Mouse (Mus musculus) granulocyte monocyte progenitor cell, adult 5-6 weeks (primary cell): ENCODE data around the gene Hpse2. TPM values are rescaled to one million over a fixed set of nuclear protein-coding genes. Genes with fewer than 3 reads are reported as not detected.

Experiments used
- ATAC-seq: replicated peaks from 2 replicates; pipeline ENCODE4 v1.8.0; 2016; ENCODE audit warnings: mild to moderate bottlenecking, moderate TSS enrichment, inconsistent platforms; ENCODE audit not compliant: poor library complexity, severe bottlenecking
- total RNA-seq, 2 experiments: library from RNA; stranded (forward) in 1 of 2; stranded (reverse) in 1 of 2; fragments of 200-712, 200-1000 nt in 1 of 2; fragments of >200 nt in 1 of 2; fragmentation: Nextera tagmentation in 1 of 2; gene quantifications; 2 replicates each; pipeline ENCODE4 v1.2.3; 2014 to 2017

Gene Hpse2
- total RNA-seq, 2 experiments from 2014 or later, result not detected

DNA sequence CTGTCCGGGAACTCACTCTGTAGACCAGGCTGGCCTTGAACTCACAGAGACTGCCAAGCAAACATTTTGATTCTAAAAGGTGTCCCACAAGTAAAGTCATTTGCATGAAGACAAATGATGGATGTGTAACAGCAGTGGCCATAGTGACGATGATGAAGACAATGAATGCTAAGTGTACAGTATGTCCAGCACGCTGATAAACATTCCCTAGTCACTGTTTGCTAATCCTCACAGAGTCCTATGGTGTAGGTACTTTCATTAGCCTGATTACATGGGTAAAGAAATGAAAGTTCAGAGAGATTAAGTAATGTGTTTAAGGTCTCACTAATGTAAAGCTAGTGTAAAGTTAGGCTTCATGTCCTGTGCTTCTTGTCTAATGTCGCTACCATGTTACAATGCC is 511.6 kb downstream of the Hpse2 start:
- no peak for ATAC-seq

DNA sequence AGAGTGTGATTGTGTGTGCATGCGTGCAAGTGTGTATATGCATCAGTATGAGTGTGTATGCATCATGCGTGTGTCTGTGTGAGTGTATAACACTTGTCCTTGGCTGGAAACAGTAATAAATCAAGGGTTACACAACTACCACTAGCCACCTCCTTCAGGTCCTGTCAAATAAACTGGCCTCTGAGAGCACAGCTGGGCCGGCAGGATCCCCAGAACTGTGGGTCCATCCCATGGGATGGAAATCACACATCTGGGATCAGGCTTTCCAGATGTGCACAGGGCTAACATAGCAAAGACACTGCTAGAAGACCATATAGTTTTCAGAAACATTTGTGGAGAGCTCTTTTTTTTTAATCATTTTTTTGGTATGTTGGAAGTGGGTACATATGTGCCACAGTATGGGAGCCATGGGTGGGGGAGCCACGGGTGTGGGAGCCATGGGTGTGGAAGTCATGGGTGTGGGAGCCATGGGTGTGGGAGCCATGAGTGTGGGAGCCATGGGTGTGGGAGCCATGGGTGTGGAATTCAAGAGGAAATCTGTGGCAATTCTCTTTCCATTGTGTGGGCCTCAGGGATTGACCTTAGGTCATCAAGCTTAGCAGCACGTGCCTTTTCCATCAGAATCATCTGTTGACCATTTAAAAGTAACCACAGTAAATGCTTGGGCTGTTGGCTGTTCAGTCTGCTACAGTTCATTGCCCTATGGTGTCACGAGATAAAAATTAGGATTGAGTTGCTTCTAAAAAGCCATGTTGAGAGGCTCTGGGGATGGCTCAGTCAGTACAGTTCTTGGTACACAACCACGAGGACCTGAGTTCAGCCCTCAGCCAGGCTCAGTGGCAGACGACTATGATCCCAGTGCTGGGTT is 518.3 kb downstream of the Hpse2 start:
- no peak for ATAC-seq

DNA sequence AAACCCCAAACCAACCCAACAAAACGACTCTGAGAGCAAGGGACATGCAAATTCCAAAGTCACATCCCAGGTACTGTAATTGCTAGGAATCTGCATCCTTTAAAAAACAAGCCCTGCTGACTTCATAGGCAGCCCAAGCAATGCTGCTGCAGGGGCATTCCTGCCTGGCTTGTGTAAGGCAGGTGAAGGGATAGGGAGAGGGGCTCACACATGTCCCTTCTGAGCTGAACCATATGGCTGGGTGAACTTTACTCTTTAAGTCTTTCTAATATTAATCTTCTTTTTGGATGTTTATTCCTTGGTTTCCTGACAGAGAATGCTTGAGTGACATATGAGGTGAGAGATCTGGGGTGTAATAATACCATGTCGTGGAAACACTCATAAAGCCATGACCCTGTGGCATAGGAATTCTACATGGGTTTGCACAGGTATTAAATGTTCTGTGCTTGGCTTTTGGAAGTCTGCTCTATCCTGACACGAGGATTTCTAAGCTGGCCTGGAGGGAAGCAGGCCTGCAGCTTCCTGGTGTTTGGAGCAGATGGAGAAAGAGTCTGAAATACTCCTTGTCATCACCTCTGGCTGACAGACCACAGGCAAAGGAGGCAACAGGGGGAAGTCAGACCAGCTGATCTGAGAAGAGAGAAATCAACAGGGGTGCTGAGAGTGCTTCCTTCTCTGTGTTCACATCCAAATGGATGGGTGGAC is 519.0 kb downstream of the Hpse2 start:
- ATAC-seq, result no peak

DNA sequence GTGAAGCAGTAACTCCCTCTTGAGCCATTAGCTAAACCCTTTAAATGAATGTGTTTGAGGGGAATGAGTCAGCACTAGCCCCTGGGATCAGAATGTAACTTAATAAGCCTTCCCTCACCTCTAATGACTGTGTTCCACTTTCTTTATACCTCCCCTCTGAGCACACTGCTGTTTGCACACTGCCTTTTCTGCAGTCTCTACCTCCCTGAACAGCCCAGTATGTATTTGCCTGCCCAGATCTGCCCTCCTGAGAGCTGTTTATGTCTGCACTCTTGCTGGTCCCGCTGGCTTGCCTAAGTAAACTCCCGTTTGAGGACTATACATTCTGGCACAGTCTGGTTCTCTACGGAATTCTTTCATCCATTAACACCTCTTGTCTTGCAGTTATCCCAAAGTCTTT is 525.1 kb downstream of the Hpse2 start:
- ATAC-seq, result no peak

DNA sequence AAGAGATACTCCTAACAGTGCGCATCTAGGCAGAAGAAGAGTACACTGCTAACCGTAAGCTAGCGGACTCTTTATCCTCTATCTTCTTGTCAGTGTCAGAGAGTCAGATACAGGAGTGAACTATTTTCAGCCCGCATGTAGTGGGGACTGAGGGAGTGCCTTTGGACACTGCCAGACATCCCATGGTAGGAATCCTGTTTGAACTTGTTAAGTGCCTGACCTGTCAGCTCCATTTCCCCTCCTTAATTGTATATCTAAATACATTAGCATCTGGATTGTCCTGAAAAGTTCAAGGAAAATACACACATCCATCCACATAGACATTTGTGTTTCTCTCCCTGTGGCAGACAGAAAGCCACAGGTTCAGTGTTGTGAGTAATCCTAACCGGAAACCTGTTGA is 531.1 kb downstream of the Hpse2 start:
- ATAC-seq, result no peak

DNA sequence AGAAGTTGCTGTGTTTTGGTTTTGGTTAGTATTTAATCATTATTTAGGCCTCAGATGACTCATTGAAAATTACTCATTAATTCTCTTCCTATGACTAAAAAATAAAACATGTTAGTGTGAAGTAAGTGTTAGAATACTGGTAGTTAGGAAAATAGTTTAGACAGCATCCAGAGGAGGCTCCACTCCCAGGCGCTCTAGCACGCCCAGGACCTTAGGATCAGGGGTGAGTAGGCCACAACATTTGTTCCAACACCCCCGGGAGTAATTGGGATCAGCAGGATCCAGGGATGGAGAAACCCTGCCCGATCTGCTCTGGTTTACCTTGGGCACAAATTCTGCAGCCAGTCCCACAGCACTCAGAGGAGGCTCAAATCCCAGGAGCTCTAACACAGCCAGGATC is 532.5 kb downstream of the Hpse2 start:
- ATAC-seq, result no peak

DNA sequence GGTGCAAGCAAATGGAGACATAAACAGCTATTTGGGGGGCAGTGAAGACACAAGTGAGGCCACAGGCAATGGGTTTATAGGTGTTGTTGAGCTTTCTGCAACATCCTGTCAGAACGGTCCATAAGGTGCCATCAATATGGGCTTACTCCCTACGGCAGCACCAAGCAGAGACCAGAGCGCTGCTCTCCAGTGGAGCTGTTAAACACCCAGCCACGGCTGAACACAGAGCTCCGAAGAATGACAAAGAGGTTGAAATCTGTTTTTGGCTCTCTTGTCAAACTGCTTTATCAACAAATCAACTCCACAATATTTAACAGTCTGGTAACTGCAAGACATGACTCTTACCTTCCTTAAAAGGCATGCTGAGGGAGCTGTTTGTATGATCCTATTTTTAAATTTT is 537.7 kb downstream of the Hpse2 start:
- ATAC-seq, result no peak

DNA sequence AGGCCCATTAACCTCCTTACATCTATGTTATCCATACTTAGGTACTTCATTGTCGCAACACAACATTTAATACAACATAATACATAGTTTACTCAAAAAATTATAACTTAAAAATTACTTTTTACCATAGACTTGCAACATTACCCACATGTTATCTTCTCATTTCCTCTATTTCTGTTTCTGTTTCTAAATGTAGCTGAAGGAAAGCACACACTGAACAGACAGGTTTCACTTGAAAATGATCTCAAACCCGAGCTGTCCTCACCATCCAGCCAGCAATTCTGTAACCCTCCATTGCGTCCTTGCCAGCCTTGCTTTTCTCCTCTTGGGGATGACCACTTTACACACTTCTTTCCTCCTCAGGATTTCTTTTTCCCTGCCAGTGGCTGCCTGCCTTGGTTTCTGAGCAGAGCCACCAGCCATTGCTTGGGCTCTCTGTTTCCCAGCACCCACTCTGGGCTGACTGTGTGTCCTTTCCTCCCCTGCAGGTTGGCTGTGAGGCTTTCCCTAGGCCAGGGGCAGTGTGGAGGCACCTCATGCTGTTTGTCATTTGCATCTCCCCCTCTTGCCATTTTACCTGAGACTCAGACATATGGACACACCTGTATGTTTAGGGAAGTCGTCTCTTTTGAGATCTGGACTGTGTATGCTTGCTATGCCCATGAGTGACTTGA is 548.4 kb downstream of the Hpse2 start:
- peak; percentile 64 for ATAC-seq

DNA sequence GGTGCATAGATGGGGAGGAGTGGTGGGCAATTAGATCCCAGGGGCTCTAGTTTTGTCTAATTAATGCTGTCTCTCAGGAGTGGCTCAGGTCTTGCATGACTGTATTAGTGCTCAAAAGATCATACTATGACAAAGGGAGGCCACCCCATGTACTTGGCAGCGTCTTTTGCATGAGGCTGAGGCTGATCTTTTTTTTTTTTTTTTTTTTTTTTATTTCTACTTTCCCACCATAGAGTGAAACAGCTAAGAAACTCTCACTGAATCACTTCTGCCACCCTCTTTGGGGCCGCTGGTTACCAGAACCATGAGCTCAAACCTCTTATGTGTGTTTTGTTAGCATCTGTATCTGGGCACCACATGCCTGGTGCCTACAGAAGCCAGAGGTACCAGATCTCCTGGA is 549.0 kb downstream of the Hpse2 start:
- no peak for ATAC-seq

DNA sequence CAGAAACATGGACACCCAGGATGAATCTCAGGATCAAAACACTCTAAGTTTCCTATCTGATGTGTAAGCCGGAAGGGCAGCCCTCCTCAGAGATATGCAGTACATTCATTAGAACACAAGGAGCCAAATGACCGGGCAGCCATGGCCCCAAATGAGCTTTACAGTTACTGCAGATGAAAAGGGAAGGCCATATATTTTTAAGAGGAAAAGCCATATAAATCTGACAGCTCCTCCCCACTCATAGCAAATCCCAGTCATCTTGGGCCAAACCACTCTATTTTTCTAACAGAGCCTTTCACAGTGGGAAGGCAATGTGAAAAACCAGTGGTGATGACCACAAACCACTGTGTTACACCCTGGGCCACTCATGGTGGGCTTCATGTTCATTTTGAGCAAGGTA is 549.9 kb downstream of the Hpse2 start:
- no peak for ATAC-seq

DNA sequence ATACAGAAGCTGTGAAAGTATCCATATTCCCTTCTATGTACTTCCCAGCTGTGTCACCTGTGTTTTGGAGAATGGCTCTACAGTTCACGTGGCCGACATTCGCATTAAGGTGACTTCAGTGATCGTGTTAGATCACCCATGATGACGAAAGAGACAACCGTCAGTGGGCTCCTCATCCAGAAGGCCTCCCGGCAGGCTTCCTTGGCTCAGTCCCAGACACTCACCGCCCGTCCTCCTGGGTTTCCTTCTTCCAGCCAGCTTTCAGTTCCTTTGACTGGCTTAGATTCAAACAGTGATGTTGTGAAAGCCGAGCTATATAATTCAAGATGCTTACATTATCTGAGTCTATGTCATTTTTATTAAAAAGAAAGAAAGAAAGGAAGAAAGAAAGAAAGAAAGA is 550.6 kb downstream of the Hpse2 start:
- peak; percentile 69 for ATAC-seq

DNA sequence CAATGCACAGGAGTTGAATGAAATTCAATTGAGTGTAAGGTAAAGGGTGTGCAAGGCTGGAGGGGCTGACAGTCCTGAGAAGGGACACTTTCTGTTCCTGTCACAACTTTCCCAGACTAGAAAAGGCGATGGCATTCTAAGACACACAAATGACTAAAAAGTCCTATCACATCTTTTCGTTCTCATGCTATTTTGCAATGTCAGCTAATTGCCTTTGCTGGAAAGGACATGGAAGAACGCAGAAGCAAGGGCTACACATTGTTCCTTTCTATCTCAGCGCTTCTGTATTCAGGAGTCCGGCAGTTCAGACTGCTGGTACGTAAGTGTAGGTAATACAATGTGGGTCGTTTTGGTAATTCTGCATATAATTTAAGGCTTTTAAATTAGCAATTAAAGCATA is 555.0 kb downstream of the Hpse2 start:
- no peak for ATAC-seq

DNA sequence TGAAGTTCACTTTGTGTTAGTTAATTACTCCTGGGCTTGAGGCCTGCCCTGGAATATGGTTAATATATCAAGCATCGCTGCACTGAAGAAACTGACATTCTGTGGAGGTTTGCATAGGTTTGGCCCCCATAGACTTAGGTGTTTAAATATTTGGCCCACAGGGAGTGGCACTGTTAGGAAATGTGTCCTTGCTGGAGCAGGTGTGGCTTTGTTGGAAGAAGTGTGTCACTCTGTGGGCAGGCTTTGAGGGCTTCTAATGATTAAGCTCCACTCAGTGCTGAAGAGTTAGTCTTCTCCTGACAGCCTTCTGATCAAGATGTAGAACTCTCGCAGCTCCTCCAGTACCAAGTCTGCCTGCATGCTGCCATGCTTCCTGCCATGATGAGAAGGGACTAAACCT is 555.9 kb downstream of the Hpse2 start:
- ATAC-seq, result no peak

DNA sequence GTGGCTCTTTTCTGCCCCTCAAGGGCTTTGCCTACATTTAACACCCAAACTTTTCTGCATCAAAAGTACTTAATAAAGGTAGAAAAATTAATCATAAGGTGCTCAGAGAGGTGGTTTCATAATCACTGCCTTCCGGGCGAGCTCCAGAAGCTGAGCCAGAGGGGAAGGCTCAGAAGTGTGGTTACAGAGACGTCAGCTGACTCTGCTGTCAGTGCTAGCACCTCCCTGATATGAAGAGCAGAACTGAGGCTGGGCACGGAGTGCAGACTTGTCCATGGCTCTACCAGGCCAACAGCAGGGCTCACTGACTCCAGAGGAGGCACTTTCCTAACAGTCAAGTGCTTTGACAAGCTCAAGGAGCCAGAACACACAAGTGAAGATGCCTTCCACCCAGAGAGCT is 559.0 kb downstream of the Hpse2 start:
- peak; percentile 85 for ATAC-seq

DNA sequence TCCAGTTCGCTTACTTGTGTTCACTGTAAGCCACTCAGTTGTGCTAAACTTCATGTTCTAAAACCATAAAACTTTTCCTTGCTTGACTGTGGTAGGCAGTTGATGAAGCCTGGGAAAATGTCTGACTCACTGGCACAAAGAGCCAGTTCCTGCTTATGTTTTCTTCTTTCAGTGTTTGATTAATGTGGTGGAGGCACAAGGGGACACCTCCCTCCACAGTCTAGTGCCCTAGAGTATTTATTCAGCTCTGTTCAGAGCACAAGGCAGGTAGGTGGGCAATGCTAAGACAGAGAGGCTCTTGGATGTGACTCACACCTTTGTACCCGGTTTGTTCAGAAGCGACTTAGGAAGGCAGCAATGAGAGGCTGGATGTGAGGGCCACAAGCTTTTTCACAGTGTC is 560.3 kb downstream of the Hpse2 start:
- ATAC-seq, result no peak

DNA sequence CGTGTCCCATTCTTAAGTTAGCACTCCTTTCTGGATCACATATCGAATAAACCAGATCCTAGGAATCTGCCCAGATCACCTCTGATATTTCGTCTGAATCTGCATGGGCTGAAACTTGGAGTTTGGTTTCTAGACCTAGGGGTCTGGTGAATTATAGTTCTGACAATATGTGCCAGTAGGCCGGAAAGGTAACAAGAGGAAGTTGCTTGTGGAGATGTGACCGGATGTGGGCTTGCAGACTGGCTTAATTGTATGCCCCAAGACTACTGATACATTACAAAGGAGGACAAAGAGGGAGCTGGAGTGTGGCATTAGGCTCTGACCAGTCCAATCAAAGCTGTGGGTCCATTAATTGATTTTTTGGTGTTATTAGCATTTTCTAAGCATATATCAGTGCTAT is 568.0 kb downstream of the Hpse2 start:
- ATAC-seq, result peak; percentile 69

DNA sequence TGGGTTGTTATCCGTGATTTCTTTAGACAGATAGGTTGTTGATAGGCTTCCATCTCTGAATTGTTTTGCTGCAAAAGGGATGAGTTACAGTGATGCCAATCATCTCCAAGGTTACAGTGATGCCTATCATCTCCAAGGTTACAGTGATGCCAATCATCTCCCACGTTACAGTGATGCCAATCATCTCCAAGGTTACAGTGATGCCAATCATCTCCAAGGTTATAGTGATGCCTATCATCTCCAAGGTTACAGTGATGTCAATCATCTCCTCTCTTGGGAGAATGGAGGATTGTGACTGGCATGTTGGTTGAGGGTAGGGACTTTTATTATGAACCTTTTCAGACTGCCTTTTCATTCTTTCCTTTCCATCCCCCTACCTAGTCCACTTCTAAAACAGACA is 570.4 kb downstream of the Hpse2 start:
- ATAC-seq, result no peak

DNA sequence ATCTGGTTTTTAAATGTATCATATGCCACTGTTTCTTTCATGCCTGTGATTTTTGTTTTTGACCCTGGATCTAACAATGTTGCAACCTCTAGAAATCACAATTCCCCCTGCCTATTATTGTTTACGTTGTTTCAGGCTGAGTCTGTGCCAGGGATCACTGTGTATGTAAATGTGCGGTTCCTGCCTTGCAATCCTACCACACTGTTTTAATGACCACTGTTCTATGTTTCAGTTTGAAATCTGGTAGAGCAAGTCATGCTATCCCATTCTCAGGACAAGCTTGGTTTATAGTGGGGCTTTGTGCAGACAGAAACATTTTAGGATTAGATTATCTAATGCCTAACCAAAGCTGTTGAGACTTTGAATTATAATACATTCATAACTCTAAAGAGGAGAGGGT is 571.9 kb downstream of the Hpse2 start:
- ATAC-seq, result no peak

DNA sequence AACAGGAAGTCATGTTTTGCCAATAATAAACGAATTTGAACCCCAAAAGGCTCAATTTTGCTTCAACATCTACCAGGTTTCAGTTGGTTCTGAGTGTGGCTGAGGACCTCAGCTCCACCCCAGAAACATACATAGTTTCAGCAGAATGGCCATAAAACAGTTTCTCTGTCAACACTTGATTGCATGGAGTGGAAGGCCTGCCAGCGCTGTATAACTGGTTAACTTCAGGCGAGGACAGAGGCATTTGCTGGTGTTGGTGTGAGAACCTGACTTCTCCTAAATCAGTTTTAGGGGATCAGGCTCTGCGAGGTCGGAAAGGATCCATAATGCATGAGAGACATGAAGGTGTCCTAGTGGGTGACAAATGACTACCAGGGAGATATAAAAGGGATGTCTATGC is 578.0 kb downstream of the Hpse2 start:
- ATAC-seq, result no peak

DNA sequence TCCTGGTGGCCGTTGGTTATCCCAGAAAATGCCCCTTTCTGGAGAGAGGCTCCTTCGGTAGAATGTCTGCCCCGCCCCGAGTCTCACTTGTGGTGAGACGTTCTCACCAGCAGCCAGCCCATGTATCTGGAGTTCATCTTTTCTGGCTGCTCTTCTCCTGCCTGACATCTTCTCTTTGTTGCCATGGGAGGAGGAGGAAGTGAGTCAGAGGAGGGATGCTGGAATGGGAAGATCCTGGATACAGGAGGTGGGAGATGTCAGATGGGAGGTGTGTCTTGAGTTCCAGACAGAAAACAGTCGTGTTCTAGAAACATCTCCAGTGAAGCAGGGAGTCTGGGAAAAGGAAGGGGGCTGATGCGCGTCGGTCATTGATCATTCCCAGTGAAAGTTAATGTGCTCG is 578.7 kb downstream of the Hpse2 start:
- ATAC-seq, result no peak

DNA sequence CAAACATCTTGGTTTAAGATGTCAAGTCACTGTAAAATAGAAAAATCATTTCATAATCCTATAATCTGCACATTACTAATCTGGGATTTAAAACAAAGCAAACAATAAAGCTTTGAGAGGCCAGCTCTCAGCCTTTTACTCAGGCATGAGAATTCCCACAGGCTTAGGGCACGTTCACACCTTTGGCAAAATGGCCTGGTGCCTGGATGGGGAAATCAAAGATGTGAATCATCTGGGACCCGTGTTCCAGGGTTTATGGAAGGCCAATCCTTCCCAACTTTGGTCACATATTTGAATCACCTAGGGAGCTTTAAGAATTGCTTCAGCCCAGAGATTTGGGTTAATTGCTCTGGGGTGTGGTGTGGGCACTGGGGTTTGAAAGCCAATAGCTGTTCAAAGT is 590.3 kb downstream of the Hpse2 start:
- no peak for ATAC-seq
